Mouse (Mus musculus) neural tube, embryonic 11.5 days (tissue): ENCODE results near the gene Lpo. TPM values are rescaled to one million over a fixed set of nuclear protein-coding genes. Genes with fewer than 3 reads are reported as not detected.
A peak's percentile ranks its signal among the peaks of the same experiment; 100 is the strongest.

Experiments used
- ATAC-seq: fragments of 200-750 bp; cut with Nextera tagmentation; 2 replicates; pipeline ENCODE4 v1.8.0; 2017; ENCODE audit warnings: moderate number of reproducible peaks, mild to moderate bottlenecking, moderate TSS enrichment, moderate library complexity; ENCODE audit not compliant: insufficient read depth, low FRiP score, low TSS enrichment
- DNase-seq: peaks from one replicate; pipeline ENCODE4 v3.0.0-alpha.2; 2015; ENCODE audit warnings: low spot score
- H3K27ac ChIP-seq: fragments of 300-500 bp; sonication (generic); 2 replicates; pipeline ENCODE4 v1.5.1; 2014; ENCODE audit warnings: low read depth, mild to moderate bottlenecking, low read length
- H3K27me3 ChIP-seq: fragments of 300-500 bp; sonication (generic); 2 replicates; pipeline ENCODE4 v1.6.1; 2014; ENCODE audit warnings: mild to moderate bottlenecking, low read length, mixed read lengths; ENCODE audit not compliant: control insufficient read depth, insufficient read depth
- H3K36me3 ChIP-seq: fragments of 300-500 bp; sonication (generic); 2 replicates; pipeline ENCODE4 v1.6.1; 2014; ENCODE audit warnings: mild to moderate bottlenecking, low read length, moderate library complexity, mixed read lengths; ENCODE audit not compliant: control insufficient read depth, insufficient read depth
- H3K4me1 ChIP-seq: fragments of 300-500 bp; sonication (generic); 2 replicates; pipeline ENCODE4 v1.6.1; 2014; ENCODE audit warnings: low read length, mixed read lengths; ENCODE audit not compliant: control insufficient read depth, insufficient read depth
- H3K4me2 ChIP-seq: fragments of 300-500 bp; sonication (generic); 2 replicates; pipeline ENCODE4 v1.6.1; 2014; ENCODE audit warnings: low read depth, mild to moderate bottlenecking, moderate library complexity
- H3K4me3 ChIP-seq: fragments of 300-500 bp; sonication (generic); 2 replicates; pipeline ENCODE4 v1.5.1; 2014; ENCODE audit warnings: low read depth, low read length
- H3K9ac ChIP-seq: fragments of 300-500 bp; sonication (generic); 2 replicates; pipeline ENCODE4 v1.6.1; 2014; ENCODE audit warnings: mild to moderate bottlenecking, low read length
- H3K9me3 ChIP-seq: fragments of 300-500 bp; sonication (generic); 2 replicates; pipeline ENCODE4 v1.6.1; 2016; ENCODE audit warnings: low read length; ENCODE audit not compliant: control insufficient read depth
- WGBS: fragments of 180-500 bp; shearing (Covaris S2); extraction: QIAGEN DNeasy Blood & Tissue Kit; methylation state at CpG from one replicate; pipeline ENCODE4 v1.1.7; 2014; 5-methylcytosine and 5-hydroxymethylcytosine counted together
- microRNA counts: library from miRNA; unstranded; fragments of <30 nt; microRNA quantifications from one replicate; lab custom pipeline; 2015
- microRNA-seq: library from miRNA; unstranded; fragments of <30 nt; microRNA quantifications from one replicate; pipeline ENCODE4, GENCODE M21; 2016
- polyA plus RNA-seq: library from polyadenylated mRNA; unstranded; fragments of >200 nt; fragmentation: Nextera tagmentation; extraction: Ambion mirVana; gene quantifications from 2 replicates; pipeline ENCODE4 v1.2.1, GENCODE M21; 2014

Lpo gene
- polyA plus RNA-seq, 1 experiment from 2014 or later = 0.20 TPM

GRCm38 (mm10) chr11:87758957-87759608 is 69.0 kb downstream of the Lpo start:
- WGBS = 77% methylated on average over 4 of the region's 4 CpGs
- no peak overlapping the region for H3K4me3 ChIP-seq
- H3K27me3 ChIP-seq = peaks cover 37% of the 10 kb centered on the region
- DNase-seq (no peak), ATAC-seq (no peak)
- no peak overlapping the region for H3K27ac ChIP-seq
- peaks cover 6% of the 10 kb centered on the region; the same call in 1 of the 2 replicates for H3K4me1 ChIP-seq
- H3K9me3 ChIP-seq = no peaks in the 10 kb centered on the region
- H3K36me3 ChIP-seq = no peaks in the 10 kb centered on the region
- H3K9ac ChIP-seq = no peak overlapping the region
- no peak overlapping the region for H3K4me2 ChIP-seq

GRCm38 (mm10) chr11:87758161-87758911 is 69.8 kb downstream of the Lpo start:
- no peak overlapping the region for H3K27ac ChIP-seq

GRCm38 (mm10) chr11:87757001-87757954 is 70.8 kb downstream of the Lpo start:
- H3K4me2 ChIP-seq = no peak overlapping the region
- H3K36me3 ChIP-seq = no peaks in the 10 kb centered on the region
- DNase-seq (no peak), ATAC-seq (no peak)
- no peaks in the 10 kb centered on the region for H3K9me3 ChIP-seq
- H3K9ac ChIP-seq = no peak overlapping the region
- WGBS = 91% methylated on average over 25 of the region's 25 CpGs
- H3K27me3 ChIP-seq = peaks cover 19% of the 10 kb centered on the region
- H3K4me3 ChIP-seq = no peak overlapping the region
- H3K27ac ChIP-seq = no peak overlapping the region
- H3K4me1 ChIP-seq = no peaks in the 10 kb centered on the region

More at GRCm38 (mm10) chr11:87758161-87758911, 69.8 kb downstream of the Lpo start:
- Histone ChIP-seq H3K4me3 (no peak overlapping the region), H3K9me3 (no peaks in the 10 kb centered on the region), H3K27me3 (peaks cover 29% of the 10 kb centered on the region), H3K4me2 (no peak overlapping the region), H3K4me1 (peaks cover 1% of the 10 kb centered on the region; the same call in 1 of the 2 replicates), H3K9ac (no peak overlapping the region), H3K36me3 (no peaks in the 10 kb centered on the region)
- WGBS = 81% methylated on average over 7 of the region's 7 CpGs
- DNase-seq (no peak), ATAC-seq (no peak)

MicroRNAs encoded within 50 kb of the gene (microRNA counts, 519-probe panel; counts per million panel counts)
- microRNA mmu-miR-142-3p (lab: Ali Mortazavi, UCI) (4,356 counts per million, percentile 80 among the panel's probes with 10 or more counts), microRNA mmu-miR-142-5p (lab: Ali Mortazavi, UCI) (171 counts per million, percentile 57 among the panel's probes with 10 or more counts)

Small RNA genes within 50 kb of the gene (microRNA-seq; reads per million reads assigned to microRNA genes)
- gene Mir142 (not detected), gene Mir142b (not detected)

Other genes starting within 250 kb of the Lpo start
- 84.9 and 95.9 TPM in 2 replicates for gene Mtmr4, start 236.1 kb downstream of the Lpo start, polyA plus RNA-seq
- 0.18 and 0.24 TPM in 2 replicates for gene Hsf5, start 211.1 kb downstream of the Lpo start, polyA plus RNA-seq
- 0.64 and 1.2 TPM in 2 replicates for gene Rnf43, start 165.6 kb downstream of the Lpo start, polyA plus RNA-seq
- 155 and 162 TPM in 2 replicates for gene Supt4a, start 90.7 kb downstream of the Lpo start, polyA plus RNA-seq
- gene Tspoap1, start 67.7 kb downstream of the Lpo start, polyA plus RNA-seq = 5.4 and 6.0 TPM in 2 replicates
- 6.0 and 7.7 TPM in 2 replicates for gene Mpo, start 34.7 kb downstream of the Lpo start, polyA plus RNA-seq
- gene Mks1, start 24.9 kb upstream of the Lpo start, polyA plus RNA-seq = 11.6 and 12.2 TPM in 2 replicates
- 0.08 TPM in 1 of 2 replicates, not detected in the other for gene Epx, start 47.2 kb upstream of the Lpo start, polyA plus RNA-seq
- gene Olfr462, start 64.0 kb upstream of the Lpo start, polyA plus RNA-seq = not detected in 2 replicates
- gene Olfr463, start 69.1 kb upstream of the Lpo start, polyA plus RNA-seq = not detected in 2 replicates
- gene Olfr464, start 92.7 kb upstream of the Lpo start, polyA plus RNA-seq = not detected in 2 replicates
- 22.9 and 25.7 TPM in 2 replicates for gene Dynll2, start 159.2 kb upstream of the Lpo start, polyA plus RNA-seq
- 488 and 497 TPM in 2 replicates for gene Srsf1, start 219.1 kb upstream of the Lpo start, polyA plus RNA-seq
- 76.2 and 78.4 TPM in 2 replicates for gene Vezf1, start 240.0 kb upstream of the Lpo start, polyA plus RNA-seq